Comparison of ENCODE assay signal across 8 mouse cellular contexts in genomic region chr4:8921477-8922385, GRCm38 (mm10).
DNase-seq lines count a peak whose midpoint lies in the region; ATAC-seq and TF ChIP-seq lines count a peak whose summit lies in the region.

No protein-coding gene starts in this region.

- H3K9ac ChIP-seq in hindbrain, embryonic 13.5 days = peak overlapping the region; percentile 67
- peak overlapping the region; percentile 15; the same call in 1 of the 2 replicates for H3K9ac ChIP-seq in midbrain, embryonic 15.5 days

- peak overlapping the region; percentile 54 for H3K4me2 ChIP-seq in hindbrain, embryonic 13.5 days
- peak overlapping the region; percentile 49 for H3K4me2 ChIP-seq in midbrain, embryonic 15.5 days

- peaks cover 6% of the 10 kb centered on the region; the same call in 1 of the 2 replicates for H3K4me1 ChIP-seq in cerebellum, adult 2 months (ENCODE audit: control insufficient read depth, insufficient read depth, low read length)
- H3K4me1 ChIP-seq in hindbrain, embryonic 13.5 days (replicated peaks) = peaks cover 41% of the 10 kb centered on the region
- H3K4me1 ChIP-seq in midbrain, embryonic 15.5 days = peaks cover 36% of the 10 kb centered on the region

- WGBS in cerebellum, adult 2 months = 56% methylated on average over 31 of the region's 31 CpGs
- WGBS in hindbrain, embryonic 13.5 days = 5% methylated on average over 31 of the region's 31 CpGs
- WGBS in midbrain, embryonic 15.5 days = 8% methylated on average over 31 of the region's 31 CpGs

- H3K36me3 ChIP-seq in hindbrain, embryonic 13.5 days = no peaks in the 10 kb centered on the region
- H3K36me3 ChIP-seq in midbrain, embryonic 15.5 days (replicated peaks) = no peaks in the 10 kb centered on the region

- no peak for TF ChIP-seq POLR2A in cerebellum, adult 2 months (IDR thresholded peaks at IDR 0.05; ENCODE audit: borderline replicate concordance, insufficient read depth, low read length)

- no peaks in the 10 kb centered on the region for H3K27me3 ChIP-seq in cerebellum, adult 2 months (ENCODE audit: control insufficient read depth, insufficient read depth, low read length)
- no peaks in the 10 kb centered on the region for H3K27me3 ChIP-seq in hindbrain, embryonic 13.5 days
- H3K27me3 ChIP-seq in midbrain, embryonic 15.5 days (replicated peaks) = no peaks in the 10 kb centered on the region

- no peak overlapping the region for H3K4me3 ChIP-seq in cerebellum, adult 2 months (replicated peaks; ENCODE audit: insufficient read depth, low read depth, low read length)
- H3K4me3 ChIP-seq in hindbrain, embryonic 13.5 days = peak overlapping the region; percentile 23
- H3K4me3 ChIP-seq in midbrain, embryonic 15.5 days = peak overlapping the region; percentile 18

- no peak for TF ChIP-seq CTCF in cerebellum, adult 2 months (IDR thresholded peaks at IDR 0.05; ENCODE audit: borderline replicate concordance, insufficient read depth, low read depth, low read length)

- peak; percentile 46 to 52 for DNase-seq in cerebellum, postnatal 25 days
- no peak for DNase-seq in cerebellum, adult 2 months
- DNase-seq in ZHBTc4 (ENCODE audit: low read depth, low spot score) = peak; percentile 70
- no peak for DNase-seq in layer of hippocampus, adult 8-10 months (ENCODE audit: low spot score in 2 of 2)
- no peak for DNase-seq in left cerebral cortex, adult 9 months (ENCODE audit: low spot score in 2 of 2)
- no peak for DNase-seq in yolk sac, embryonic 10.5 days (ENCODE audit: low spot score)

- ATAC-seq in hindbrain, embryonic 13.5 days (ENCODE audit: low FRiP score) = peak; percentile 55
- peak; percentile 83 for ATAC-seq in midbrain, embryonic 15.5 days (replicated peaks)

- no peaks in the 10 kb centered on the region for H3K9me3 ChIP-seq in hindbrain, embryonic 13.5 days
- H3K9me3 ChIP-seq in midbrain, embryonic 15.5 days = no peaks in the 10 kb centered on the region

- no peak overlapping the region for H3K27ac ChIP-seq in cerebellum, adult 2 months (ENCODE audit: insufficient read depth, low read length)
- no peak overlapping the region for H3K27ac ChIP-seq in hindbrain, embryonic 13.5 days
- H3K27ac ChIP-seq in midbrain, embryonic 15.5 days = peak overlapping the region; percentile 61

Comparison
In these comparisons a context has a peak if more than half of its experiments do, and no peak if none do; other contexts are left out.
1. DNase-seq: peak in cerebellum, postnatal 25 days (2 of 2) and ZHBTc4 (single experiment); none in cerebellum, adult 2 months (0 of 2), layer of hippocampus, adult 8-10 months (0 of 2), left cerebral cortex, adult 9 months (0 of 2) and yolk sac, embryonic 10.5 days (single experiment).